Mouse (Mus musculus) erythroblast, embryonic 14.5 days (primary cell): Measurements from ENCODE around the gene Gm29735.

Experiments
- GATA1 ChIP-seq: IDR thresholded peaks from 2 replicates; pipeline ENCODE4 v1.6.1; 2012; ENCODE audit warnings: low read length, inconsistent platforms, mixed read lengths
- TAL1 ChIP-seq: IDR thresholded peaks from 3 replicates; pipeline ENCODE4 v1.6.1; 2012; ENCODE audit warnings: low read length, inconsistent platforms, mixed read lengths

DNA sequence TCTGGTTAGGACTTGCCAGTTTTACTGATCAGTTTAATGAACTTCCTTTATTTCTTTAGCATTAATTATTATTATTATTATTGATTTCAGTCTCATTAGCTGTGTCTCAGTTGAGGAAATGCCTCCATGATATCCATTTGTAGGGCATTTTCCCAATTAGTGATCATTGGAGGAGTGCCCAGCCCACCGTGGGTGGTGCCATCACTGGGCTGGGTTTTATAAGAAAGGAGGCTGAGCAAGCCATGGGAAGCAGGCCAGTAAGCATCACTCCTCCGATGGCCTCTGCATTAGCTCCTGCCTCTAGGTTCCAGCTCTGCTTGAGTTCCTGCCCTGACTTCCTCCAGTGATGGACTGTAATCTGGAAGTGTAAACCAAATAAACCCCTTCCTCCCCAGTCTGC, 31.2 kb upstream of the Gm29735 start:
- TF ChIP-seq GATA1 (no peak), TAL1 (no peak)
